Mouse (Mus musculus): ENCODE measurements at regions not wholly inside any gene's neighbourhood (a gene's known extent, or its start where the extent isn't known, plus 50 kb on each side); places are given as distances from the start of the nearest gene placed in this dataset.

GRCm38 (mm10) chr12:117444247-117444989 is 71.9 kb upstream of the Rapgef5 start:
- no peak for TF ChIP-seq POLR2A (IDR thresholded peaks at IDR 0.05; ENCODE audit: insufficient read depth, low read length)
- TF ChIP-seq CTCF (IDR thresholded peaks at IDR 0.05; ENCODE audit: low read depth, low read length), result no peak

All from ES-Bruce4 (cell line).